Comparison of ENCODE assay signal across 18 mouse cellular contexts in the genomic region with DNA sequence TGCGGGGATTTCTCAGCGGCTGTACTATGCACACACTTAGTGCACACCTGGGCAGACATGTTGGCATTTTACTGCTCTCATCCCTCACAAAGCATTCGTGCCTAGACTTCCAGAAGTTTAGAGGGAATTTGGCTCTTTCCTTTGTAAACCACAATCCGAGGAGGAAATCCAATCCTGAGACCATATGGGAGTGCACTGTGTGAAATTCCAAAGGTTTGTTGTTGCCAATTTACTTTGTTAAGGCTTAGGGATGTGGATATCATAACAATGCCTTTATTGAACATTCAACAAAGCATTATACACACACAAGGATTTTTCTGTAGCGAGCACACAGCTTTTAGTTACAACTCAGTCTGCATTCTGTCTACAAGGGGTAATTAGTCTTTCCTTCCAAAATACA.
"Had no signal": no experiment of that assay in that cellular context is flagged by ENCODE, and none has a peak within 500 bp of the region (broad histone marks: within the 10 kb centered on the region; RNA-seq: fewer than 3 reads in every experiment).

No protein-coding gene starts in this region.

- H3K4me2 ChIP-seq: limb, embryonic 13.5 days; liver, embryonic 13.5 days; midbrain, embryonic 12.5 days had no signal

- H3K4me1 ChIP-seq: liver, embryonic 13.5 days; midbrain, embryonic 12.5 days had no signal

- H3K27me3 ChIP-seq: liver, embryonic 13.5 days; midbrain, embryonic 12.5 days had no signal

- H3K36me3 ChIP-seq: limb, embryonic 13.5 days; liver, embryonic 13.5 days; midbrain, embryonic 12.5 days had no signal

- H3K9ac ChIP-seq: limb, embryonic 13.5 days; liver, embryonic 13.5 days; midbrain, embryonic 12.5 days had no signal

- H3K27ac ChIP-seq: limb, embryonic 13.5 days; liver, embryonic 13.5 days; midbrain, embryonic 12.5 days; stomach, postnatal 0 days had no signal

- H3K9me3 ChIP-seq: limb, embryonic 13.5 days; liver, embryonic 13.5 days; midbrain, embryonic 12.5 days had no signal

- DNase-seq: kidney, adult 18-20 months; kidney, adult 9 months; kidney, postnatal 14 days; kidney, postnatal 4 days; left cerebral cortex, postnatal 4 days; liver, embryonic 13.5 days; lung, adult 2 months; lung, postnatal 14 days; lung, postnatal 4 days; right cerebral cortex, postnatal 14 days; right cerebral cortex, postnatal 4 days; thymus, adult 2 months; thymus, postnatal 14 days; thymus, postnatal 4 days had no signal

- ATAC-seq: intestine, embryonic 16.5 days had no signal

- H3K4me3 ChIP-seq: limb, embryonic 13.5 days; liver, embryonic 13.5 days; midbrain, embryonic 12.5 days had no signal
